Mouse (Mus musculus): ENCODE measurements around the gene Bhmt2.
A peak's percentile ranks its signal among the peaks of the same experiment; 100 is the strongest.

The Bhmt2 gene

GRCm38 (mm10) chr13:93674131-93674561 lies at the start of gene Bhmt2, which contains the start of gene Dmgdh:
TSS of gene Bhmt2 (minus strand) at chr13:93674302.
TSS of gene Dmgdh (plus strand) at chr13:93674433.
- DNase-seq, result peak in 1 of 2 experiments; percentile 8

DNA sequence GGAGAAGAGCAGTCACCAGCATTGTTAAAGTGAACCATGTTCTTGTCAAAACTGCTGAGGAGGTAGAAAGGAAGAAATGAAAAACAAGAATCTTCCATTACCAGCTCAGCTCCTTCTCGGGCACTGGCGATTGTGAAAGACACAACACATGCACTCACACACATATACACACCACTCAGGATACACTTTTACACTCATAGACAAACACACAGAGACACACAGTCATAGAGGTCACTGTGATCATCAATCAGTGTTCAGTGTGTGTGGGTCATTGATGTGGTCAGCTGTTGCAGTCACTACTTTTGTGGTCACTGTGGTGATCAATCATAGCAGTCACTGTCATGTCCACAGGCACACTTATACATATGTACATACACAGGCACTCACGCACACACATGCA lies 49.4 kb upstream of the Bhmt2 start:
- DNase-seq, result no peak

DNA sequence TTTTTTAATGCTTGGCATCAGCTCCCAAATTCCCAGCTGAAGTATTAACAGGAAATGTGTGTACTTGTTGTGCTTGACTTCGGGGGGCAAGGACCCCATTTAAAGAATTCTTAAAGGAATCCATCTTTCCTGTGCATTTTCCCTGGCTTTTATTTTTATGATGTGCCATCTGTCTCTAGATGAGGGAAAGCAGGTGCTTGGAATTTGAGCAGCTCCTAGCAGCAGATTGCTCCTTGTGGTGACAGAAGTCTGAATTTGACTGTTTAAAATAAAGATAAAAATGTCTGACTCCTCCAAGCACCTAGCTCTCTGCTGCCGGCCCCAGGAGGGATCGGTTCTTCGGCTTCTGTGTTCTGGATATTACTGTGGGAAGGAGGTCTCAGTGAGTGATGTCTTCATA lies 47.8 kb upstream of the Bhmt2 start:
- DNase-seq, result peak in 1 of 2 experiments; percentile 18

DNA sequence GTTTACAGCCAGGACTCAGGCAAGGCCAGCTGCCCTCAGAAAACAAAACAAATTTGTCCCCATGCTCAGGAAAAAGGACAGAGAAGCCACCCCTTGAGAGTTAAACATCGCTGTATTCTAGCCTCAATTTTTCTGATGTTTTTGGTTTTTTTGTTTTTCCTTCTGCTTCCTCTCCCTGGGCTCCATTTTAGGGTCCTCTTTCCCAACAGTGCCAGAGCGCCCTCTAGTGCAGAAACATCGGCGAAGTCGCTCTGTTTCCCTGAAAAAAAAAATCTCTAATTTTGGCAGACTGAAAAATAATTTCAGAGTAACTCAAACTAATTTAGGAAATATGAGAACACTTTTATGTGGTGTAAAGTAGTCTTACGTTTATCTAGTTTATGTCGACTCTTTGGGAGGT lies 44.8 kb upstream of the Bhmt2 start:
- peak; percentile 71 to 87 for DNase-seq

DNA sequence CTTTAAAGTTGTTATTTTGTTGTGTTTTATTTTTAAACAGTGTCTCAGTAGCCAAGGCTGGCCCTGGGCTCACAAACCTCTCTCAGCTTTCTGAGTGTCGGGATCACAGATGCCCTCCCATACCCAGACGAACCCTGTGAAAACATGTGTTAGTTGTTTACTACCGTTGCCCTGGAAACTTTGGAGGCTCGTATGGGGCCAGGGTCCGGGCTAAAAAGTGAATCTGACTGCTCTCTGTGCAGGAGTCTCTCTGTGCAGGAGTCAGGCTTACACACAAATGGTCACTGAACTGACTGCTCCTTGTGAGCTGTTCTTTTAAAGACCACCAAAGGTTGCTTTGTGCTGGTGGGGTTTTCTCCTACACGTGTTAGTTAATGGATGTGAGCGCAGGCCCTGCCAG lies 43.0 kb upstream of the Bhmt2 start:
- DNase-seq, result no peak

GRCm38 (mm10) chr13:93713826-93714225 lies 39.7 kb upstream of the Bhmt2 start:
- DNase-seq, result no peak

GRCm38 (mm10) chr13:93712362-93712761 lies 38.3 kb upstream of the Bhmt2 start:
- no peak for DNase-seq

- DNase-seq, result no peak
Observed at GRCm38 (mm10) chr13:93711226-93711625, 37.1 kb upstream of the Bhmt2 start.

GRCm38 (mm10) chr13:93710325-93710724 lies 36.2 kb upstream of the Bhmt2 start:
- DNase-seq, result no peak

DNA sequence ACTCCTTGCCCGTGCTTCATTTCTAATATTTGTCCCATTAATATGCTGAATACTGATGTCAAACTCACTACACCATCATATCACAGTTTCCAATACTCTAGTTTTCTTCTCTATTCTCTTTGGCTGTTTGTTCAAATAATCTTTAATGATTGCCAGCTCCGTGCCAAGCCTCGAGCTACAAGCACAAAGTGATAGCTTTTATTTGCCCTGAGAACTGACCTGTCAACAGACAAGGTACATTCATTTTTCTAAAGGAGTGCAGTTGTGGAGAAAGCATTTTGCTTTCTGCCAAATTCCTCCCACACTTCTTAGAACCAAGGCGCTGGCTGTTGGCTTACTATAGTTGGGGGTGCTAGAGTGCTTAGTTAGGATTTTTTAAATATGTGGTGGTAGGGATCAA lies 33.2 kb upstream of the Bhmt2 start:
- no peak for DNase-seq

DNA sequence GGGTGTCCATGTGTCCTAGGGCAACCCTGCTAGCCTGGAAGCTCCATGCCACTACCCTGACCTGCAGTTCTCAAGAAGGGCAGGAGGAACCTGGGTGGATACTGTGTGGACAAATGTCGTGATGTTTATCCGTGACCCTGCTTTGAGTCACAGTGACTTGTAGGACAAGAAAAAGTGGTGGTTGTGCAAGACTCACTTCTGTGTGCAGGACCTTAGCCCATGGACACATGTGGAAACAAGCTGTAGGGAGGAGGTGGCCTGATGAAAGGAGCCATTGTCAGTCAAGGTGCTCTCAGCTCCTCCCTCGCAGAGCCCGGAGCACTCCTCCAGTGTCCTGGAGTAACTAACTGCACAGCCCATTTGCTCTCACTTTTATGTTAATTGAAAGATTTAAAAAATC lies 31.6 kb upstream of the Bhmt2 start:
- no peak for DNase-seq

- DNase-seq, result no peak
Observed at GRCm38 (mm10) chr13:93698866-93699265, 24.8 kb upstream of the Bhmt2 start.

DNA sequence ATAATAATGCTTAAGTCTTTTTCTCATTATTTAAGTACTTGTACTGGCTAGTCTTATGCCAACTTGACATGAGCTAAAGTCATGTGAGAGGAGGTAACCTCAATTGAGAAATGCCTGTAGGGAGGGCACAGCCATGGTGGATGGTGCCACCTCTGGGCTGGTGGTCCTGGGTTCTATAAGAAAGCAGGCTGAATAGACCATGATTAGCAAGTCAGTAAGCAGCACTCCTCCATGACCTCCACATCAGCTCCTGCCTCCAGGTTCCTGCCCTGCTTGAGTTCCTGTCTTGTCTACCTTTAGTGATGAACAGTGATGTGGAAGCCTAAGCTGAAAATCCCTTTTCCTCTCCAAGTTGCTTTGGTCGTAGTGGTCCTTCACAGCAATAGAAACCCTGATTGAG lies 16.7 kb upstream of the Bhmt2 start:
- DNase-seq, result no peak

- no peak for DNase-seq
Observed at GRCm38 (mm10) chr13:93689566-93689965, 15.5 kb upstream of the Bhmt2 start.

GRCm38 (mm10) chr13:93687321-93687720 lies 13.2 kb upstream of the Bhmt2 start:
- DNase-seq, result no peak

DNA sequence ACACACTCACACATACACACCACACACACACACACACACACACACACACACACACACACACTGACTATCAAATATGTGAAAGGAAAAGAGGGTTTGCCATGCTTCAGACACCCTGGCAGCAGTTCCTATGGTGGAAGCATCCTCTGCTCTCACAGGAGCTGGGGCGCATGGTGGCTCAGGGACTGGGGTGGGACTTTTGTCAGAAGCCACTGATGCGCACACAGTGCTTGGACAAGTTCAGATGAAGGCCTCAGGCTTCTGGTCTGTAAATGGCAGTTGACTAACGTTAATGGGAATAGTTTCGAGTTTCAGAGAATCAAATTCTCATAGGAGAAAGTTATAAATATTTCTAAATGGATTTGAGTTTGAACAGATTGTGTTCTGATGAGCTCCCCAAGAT lies 11.1 kb upstream of the Bhmt2 start:
- DNase-seq, result no peak

DNA sequence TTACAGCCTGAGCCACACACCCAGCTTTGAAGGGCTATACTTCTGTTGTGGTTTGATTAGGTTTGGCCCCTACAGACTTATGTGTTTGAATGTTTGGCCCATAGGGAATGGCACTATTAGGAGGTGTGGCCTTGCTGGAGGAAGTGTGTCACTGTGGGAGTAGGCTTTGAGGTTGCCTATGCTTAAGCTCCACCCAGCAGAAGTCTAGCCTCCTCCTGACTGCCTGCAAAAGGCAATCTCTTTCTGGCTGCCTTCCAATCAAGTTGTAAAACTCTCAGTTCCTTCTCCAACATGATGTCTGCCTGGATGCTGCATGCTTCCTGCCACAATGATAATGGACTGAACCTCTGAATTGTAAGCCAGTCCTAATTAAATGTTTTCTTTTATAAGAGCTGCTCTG lies 9.2 kb upstream of the Bhmt2 start:
- DNase-seq, result no peak

GRCm38 (mm10) chr13:93676864-93677263 lies 2.8 kb upstream of the Bhmt2 start:
- no peak for DNase-seq

- DNase-seq, result no peak
Observed at GRCm38 (mm10) chr13:93673296-93673695, 806 bp downstream of the Bhmt2 start.

DNA sequence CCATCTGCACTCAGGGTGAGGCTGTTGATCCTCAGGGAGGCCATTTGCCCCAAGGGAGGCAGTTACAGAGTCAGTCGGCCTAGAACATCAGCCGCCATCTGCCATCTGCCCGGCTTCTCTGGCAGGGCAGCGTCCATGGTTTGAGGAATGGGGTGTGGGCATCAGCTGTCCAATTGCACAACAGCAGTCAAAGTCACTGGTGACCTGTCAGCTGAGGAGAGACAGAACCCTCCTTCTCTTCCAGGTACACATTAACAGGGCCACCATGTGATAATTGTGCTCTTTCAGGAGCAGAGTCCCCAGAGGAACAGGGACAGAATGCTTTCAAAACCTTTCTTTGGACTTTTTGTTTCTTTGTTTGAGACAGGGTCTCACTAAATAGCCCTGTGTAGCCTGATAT lies 1.7 kb downstream of the Bhmt2 start:
- DNase-seq, result no peak

GRCm38 (mm10) chr13:93667586-93667985 lies 6.5 kb downstream of the Bhmt2 start:
- DNase-seq, result no peak

DNA sequence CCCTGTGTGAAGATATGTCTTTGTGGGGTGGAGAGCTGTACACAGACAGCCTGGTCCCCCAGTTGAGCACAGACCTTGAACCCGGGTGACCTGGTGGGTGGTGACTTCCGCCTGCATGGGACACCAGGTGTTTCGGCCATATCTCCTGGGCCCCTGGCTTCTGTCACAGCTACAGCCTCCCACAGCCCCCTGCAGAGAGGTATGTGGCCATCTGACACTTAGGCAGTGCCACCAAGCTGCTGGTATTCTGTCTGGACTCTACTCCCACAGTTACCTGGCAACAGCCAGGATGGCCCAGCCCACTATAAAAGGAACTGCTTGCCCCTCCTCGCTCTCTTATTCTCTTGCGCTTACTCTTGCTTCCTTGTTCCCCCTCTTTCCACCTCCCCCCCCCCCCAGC lies 16.2 kb downstream of the Bhmt2 start:
- DNase-seq, result peak; percentile 51 to 62

DNA sequence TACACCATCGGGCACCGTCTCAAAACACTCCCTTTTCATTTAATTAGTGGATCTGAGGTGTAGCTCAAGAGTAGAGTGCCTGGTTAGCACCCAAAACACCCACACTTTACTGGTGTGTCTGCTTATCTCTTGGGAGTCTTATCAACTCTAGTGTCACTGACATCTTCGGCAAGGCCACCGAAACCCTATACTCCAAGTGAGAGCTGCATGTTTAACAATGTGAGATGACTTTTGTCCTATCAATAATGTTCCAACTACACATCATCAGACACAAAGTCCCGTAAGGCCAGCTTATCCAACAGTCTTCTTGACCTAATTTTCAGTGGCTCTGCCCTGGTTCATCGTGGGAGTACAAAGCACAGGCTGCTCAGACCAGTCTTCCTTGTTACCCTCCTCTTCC lies 20.7 kb downstream of the Bhmt2 start:
- no peak for DNase-seq

DNA sequence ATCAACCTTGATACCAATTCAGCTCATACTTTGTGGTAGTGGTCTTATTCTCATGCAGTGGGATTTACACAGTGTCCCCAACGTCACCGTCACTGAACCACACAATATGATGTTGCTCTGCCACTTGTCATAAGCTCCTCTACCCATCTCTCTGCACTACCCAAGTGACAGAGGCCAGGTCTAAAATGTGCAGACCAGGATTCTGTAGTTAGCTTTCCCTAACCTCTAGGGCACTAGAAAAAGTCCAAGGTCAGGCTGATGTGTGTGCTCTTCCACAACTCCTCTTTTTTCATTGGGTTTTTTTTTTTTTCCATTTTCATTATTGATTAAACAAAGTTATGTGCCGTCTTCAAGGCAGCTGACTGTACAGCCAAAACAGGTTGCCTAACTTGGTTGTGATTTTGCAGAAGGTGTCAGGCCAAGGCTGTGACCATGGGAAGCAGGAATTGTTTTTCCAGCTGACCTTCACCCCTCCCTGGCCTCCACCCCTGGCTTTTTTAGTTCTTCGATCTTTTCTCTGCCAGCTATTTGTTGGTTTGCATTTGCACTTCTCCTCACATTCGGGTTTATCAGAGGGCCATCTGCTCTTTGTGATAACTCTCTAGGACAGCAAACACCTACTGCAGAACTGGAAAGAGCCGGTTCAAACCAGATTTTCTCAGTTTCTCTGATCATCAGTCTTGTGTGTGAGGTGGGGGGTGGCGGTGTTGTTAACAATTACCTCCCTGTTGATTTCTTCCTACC lies 25.5 kb downstream of the Bhmt2 start:
- no peak for DNase-seq

GRCm38 (mm10) chr13:93639636-93640035 lies 34.5 kb downstream of the Bhmt2 start:
- no peak for DNase-seq

Data from cerebellum, postnatal 25 days (tissue).